Mouse (Mus musculus) lung, adult 2 months (tissue): Measurements from ENCODE around the gene Zfp697.

ENCODE experiments used
- CTCF ChIP-seq: fragments of 200-500 bp; IDR thresholded peaks from 2 replicates; pipeline ENCODE4 v1.5.1; 2011; ENCODE audit warnings: mild to moderate bottlenecking, low read length, control low read depth; ENCODE audit not compliant: insufficient read depth
- POLR2A ChIP-seq: fragments of 200-500 bp; IDR thresholded peaks from 2 replicates; pipeline ENCODE4 v1.6.1; 2011; ENCODE audit warnings: low read depth, mild to moderate bottlenecking, control low read depth, low read length, borderline replicate concordance; ENCODE audit errors: extremely low read depth

- TF ChIP-seq CTCF (no peak), POLR2A (no peak)
These were observed 46.2 kb downstream of the Zfp697 start for GRCm38 (mm10) chr3:98428449-98428775.
